Mouse (Mus musculus): ENCODE measurements around the gene Bckdk. TPM values are rescaled to one million over a fixed set of nuclear protein-coding genes. Genes with fewer than 3 reads are reported as not detected.
"Not testable (repeated sequence)": the region's sequence is repeated elsewhere in the genome, so short reads cannot be mapped to it uniquely, and the experiment has no call there.

Gene Bckdk
- total RNA-seq (2021), result 10 to 100 TPM; 35.7 to 41.6 TPM

DNA sequence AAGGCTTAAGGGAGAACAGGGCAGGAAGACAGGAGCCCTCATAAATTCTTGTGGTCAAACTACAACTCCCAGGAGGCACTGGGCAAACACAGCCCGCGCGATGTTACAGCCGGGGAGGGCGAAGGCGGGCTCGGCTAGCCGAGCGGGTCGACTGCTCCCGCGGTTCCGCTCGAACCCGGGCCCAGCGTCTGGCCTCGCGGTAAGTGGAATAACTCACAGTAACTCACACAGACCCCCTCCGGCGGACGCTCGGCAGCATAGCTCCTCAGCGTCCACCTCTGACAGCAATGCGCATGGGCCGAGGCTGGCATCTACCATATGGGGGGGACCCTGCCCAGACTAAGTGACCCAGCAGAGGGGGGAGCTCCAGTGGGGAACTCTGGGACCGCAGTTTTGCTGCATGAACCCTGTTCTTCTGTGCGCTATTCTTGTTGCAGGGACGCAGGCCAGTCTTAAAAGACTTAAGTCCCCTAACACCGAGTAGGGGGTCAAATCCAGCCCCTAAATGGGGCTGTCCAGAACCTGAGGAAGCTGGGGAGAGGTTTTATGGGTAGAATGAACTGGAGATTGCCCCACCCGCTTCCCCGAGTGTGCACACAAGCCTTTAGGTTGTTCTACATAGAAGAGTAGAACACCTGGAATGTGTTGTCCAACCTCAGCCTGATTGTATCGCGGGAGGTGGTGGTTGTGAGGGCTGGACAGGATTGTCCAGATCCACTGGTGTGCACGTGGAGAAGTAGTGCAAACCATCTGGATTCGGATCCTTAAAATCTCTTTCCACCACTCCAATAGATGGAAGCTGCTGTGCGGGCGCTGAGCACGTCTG, at the start of gene Bckdk:
TSS of gene Bckdk (plus strand) at position 112 of the 826 bp plus-strand sequence.
- DNase-seq, result peak; percentile 75 to 78

GRCm38 (mm10) chr7:127858258-127858657, 45.6 kb upstream of the Bckdk start:
- DNase-seq, result no peak

- no peak for DNase-seq
Observed at GRCm38 (mm10) chr7:127866434-127866833, 37.4 kb upstream of the Bckdk start.

- no peak for DNase-seq
Observed at GRCm38 (mm10) chr7:127867641-127868040, 36.2 kb upstream of the Bckdk start.

DNA sequence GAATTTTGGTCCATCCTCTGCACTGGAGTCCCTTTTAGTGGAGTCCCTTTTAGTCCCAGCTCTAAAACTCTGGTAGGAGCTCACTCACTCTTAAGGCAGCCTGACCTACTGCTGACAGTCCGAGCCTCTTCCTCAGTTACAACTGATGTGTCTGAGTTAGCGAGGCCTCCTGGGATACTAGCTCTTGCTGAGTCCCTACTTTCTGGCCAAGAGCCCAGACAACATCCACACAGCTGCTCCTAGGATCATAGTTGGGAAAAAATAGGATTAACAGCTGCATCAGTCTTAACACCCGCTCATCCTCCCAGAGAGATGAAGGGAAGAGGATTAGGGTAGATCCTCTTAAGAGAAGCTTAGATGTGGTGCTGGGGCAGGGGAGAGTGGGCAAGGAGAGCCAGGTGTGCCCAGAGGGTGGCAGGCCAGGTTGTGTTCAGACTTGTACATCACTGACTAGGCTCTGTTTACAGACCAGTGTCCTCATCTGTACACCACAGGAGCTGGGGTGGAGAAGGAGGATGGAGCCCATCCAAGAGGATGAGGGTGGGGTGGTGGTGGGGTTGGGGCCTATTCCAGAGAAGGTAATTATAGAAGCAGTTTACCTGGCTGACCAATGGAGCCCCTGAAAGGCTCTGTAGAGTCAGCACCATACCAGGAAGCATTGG, 34.6 kb upstream of the Bckdk start:
- DNase-seq, result no peak

GRCm38 (mm10) chr7:127870136-127870821, 33.6 kb upstream of the Bckdk start:
- DNase-seq, result no peak

GRCm38 (mm10) chr7:127874812-127875626, 28.9 kb upstream of the Bckdk start:
- no peak for DNase-seq

DNA sequence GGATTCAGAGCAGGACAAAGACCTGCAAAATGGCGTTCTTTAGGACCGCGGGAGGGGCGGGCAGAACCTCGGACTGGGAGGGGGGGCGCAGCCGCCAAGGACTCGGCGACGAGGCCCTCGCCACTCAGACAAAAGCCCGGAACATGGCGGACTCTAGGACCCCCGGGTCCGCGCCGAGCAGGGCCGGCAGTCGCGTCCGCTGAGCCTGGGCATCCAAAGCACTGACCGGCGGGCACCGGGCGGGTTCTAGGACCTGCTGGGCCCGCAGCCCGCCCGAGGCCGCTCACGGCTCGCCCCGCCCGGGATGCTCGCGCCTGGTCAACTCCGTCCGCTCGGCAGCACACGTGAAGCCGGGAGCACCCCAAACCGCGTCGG, 28.3 kb upstream of the Bckdk start:
- peak; percentile 93 to 94 for DNase-seq

DNA sequence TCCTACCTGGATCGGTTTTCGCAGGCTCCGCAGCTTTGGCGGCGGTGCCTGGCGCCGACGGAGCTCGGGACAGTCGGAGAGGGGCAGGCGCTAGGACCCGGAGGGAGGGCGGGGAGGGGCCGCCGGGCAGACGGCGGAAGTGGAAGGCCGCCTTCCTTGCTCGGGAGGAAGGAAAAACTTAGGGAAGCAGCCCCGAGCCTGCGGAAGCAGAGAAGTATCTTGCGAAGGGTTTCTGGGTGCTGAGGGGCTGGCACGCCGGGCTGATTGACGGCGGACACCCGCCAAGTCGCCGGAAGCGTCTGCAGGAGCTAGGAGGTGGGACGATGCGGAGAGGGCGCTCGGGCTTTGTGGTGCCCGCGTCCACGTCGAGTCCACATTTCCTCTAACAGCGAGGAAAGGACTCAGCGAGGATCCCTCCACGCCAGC, 27.8 kb upstream of the Bckdk start, which contains the start of gene Zfp646:
TSS of gene Zfp646 (plus strand) at position 181 of the 426 bp plus-strand sequence.
- peak; percentile 75 to 79 for DNase-seq

DNA sequence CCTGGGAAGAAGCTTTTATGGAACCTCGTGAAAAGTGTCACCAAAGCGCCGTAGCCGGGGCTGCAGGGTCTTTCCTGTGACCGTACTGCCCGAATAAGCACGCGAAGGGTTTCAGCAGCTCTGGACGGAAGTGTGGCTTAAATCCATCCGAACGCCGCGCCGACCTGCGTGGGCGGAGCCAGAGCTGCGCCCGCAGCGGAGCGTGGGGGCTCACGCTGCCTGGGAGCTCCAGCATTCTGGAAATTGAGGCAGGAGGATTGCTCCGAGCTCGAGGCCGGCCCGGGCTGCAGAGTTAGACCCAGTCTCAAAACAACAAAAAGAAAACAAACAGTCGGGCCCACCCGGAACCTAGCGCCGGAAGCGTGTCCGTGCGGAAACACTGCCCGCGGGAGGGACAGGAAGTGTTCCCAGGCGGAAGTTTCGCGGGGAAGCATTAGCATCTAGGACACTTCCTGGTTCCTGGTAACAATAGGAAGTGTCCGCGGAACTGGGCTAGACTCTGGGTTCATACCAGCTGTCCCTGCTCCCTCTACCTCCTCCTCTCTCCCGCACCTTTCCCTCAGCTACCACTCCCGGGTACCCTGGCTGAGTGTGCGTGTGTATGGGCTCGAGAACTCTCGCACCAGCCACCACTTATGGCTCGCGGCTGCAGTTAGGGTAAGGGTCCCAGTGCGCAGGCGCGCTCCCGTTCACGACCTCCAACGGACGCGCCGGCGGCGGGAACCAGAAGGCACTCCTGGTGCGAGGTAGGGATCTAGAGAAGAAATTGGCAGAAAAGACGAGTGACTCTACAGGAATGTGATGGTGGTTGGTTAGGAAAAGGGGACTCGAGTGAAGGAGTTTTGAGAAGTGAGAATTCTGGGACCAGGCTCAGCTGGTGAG, 27.2 kb upstream of the Bckdk start, which contains the start of gene Zfp668:
TSS of gene Zfp668 (minus strand) at position 362 of the 882 bp plus-strand sequence.
- DNase-seq, result peak; percentile 88

DNA sequence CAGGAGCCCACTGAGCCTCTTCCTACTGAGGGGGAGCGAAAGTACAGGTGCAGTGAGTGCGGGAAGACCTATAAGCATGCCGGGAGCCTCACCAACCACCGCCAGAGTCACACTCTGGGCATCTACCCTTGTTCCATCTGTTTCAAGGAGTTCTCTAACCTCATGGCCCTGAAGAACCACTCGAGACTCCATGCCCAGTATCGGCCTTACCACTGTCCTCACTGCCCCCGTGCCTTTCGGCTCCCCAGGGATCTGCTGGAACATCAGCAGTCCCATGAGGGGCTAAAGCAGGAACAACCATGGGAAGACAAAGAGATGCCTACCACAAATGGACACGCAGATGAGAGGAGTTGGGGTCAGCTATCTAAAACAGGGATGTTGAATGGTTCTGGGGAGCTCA, 24.6 kb upstream of the Bckdk start:
- no peak for DNase-seq

- no peak for DNase-seq
Observed at GRCm38 (mm10) chr7:127880431-127880830, 23.5 kb upstream of the Bckdk start.

DNA sequence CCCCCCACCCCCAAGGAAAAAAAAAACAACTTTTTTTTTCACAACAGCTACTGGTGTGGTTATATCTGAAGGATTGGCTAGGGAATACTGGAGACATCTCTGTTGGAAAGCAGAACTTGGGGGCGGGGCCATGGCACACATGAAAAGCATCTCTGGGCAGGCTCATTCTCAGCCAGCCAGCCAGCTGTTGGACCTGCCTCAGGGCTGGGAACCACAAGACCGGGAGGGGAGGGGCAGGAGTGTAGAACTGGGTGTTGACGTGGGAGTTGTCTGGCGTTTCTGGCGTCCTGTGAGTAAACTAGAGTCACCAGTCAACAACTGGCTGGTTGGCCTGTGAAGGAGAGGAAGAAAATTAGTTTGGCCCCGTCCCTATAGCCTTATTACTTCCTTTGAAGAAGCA, 17.9 kb upstream of the Bckdk start:
- no peak for DNase-seq

GRCm38 (mm10) chr7:127886551-127886950, 17.3 kb upstream of the Bckdk start:
- no peak for DNase-seq

- no peak for DNase-seq
Observed at GRCm38 (mm10) chr7:127887191-127887590, 16.7 kb upstream of the Bckdk start.

GRCm38 (mm10) chr7:127887781-127888180, 16.1 kb upstream of the Bckdk start:
- DNase-seq, result no peak

DNA sequence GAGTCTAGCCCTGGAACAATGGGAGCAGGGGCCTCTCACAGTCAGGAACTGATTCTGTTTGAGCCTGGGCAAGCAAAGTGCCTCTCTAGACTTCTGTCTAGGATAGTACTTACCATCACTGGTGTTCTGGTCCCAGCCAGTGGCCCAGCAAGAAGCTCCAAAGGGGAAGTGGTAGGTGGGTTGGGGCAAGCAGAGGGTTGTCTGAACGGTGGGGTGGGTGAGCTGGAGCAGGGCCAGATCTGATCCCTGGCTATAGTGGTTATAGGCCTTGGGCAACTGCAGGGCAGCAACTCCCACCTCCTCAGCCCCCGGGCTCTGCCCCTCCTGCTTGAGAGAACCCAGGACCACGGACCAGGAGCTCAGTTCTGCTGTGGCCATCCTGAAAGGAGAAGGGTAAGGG, 15.1 kb upstream of the Bckdk start:
- DNase-seq, result no peak

- no peak for DNase-seq
Observed at GRCm38 (mm10) chr7:127890798-127891197, 13.1 kb upstream of the Bckdk start, which contains the start of gene Prss53. Gene Prss53 (minus strand): TSS chr7:127890970.

DNA sequence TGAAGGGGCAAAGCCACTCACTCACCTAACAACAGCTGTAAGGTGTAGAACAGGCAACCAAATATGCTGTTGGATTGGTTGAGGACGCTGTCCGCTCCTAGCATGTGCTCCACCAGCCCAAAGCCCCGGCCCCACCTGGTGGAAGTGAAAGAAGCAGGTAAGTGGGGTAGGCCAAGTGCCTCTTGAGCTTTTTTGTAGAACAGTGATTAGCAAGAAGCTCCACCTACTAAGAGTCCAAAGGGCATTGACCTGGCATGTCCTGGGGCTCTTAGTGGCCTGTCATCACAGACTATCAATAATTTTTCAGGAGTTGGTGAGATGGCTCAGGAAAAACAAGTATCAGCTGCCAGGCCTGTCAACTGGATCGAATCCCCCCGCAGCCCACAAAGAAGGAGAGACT, 9.4 kb upstream of the Bckdk start:
- DNase-seq, result no peak

- peak; percentile 92 to 94 for DNase-seq
Observed at GRCm38 (mm10) chr7:127895442-127895841, 8.4 kb upstream of the Bckdk start, which contains the start of the genes Gm21974 and Vkorc1. Gene Gm21974 (minus strand): TSS chr7:127895454. Gene Vkorc1 (minus strand): TSS chr7:127895617.

- DNase-seq, result not testable (repeated sequence)
Observed at GRCm38 (mm10) chr7:127895891-127896290, 8.0 kb upstream of the Bckdk start.
